Comparison of ENCODE assay signal across 8 mouse cellular contexts in the genomic region with DNA sequence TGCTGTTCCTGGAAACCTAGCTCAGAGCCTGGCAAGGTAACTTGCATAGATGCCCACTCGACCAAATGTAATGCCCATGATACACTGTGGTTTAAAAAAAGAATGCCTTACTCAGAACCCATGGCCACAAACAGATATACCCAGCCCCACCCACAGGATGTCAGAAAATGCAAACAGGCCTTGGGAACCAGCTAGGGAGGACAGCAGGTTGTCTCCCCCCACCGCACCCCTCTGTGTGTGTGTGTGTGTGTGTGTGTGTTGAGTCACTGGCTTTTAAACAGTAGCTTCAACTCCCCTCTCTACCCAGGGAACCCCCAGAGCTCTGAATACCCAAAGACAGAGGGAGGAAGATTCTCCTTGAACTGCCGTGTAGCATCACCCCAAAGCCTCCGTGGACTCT. TPM values are rescaled to one million over a fixed set of nuclear protein-coding genes. Genes with fewer than 3 reads are reported as not detected.
DNase-seq lines count a peak whose midpoint lies in the region; ATAC-seq and TF ChIP-seq lines count a peak whose summit lies in the region.

No protein-coding gene starts in this region.

- no peak for DNase-seq in lung, adult 2 months
- no peak for DNase-seq in lung, adult 18-20 months
- no peak for DNase-seq in gastrocnemius, adult 8-10 months (ENCODE audit: low spot score in 2 of 2)
- no peak for DNase-seq in layer of hippocampus, postnatal 25 days (ENCODE audit: extremely low spot score in 1 of 2, low spot score in 1 of 2)
- no peak for DNase-seq in layer of hippocampus, adult 18-20 months (ENCODE audit: low spot score in 2 of 2)

- H3K27ac ChIP-seq in forebrain, embryonic 13.5 days, result no peak overlapping the region
- H3K27ac ChIP-seq in liver, embryonic 16.5 days (ENCODE audit: low read length), result peak overlapping the region; percentile 43
- no peak overlapping the region for H3K27ac ChIP-seq in stomach, embryonic 14.5 days (ENCODE audit: low read length)

- ATAC-seq in forebrain, embryonic 13.5 days, result no peak
- ATAC-seq in liver, embryonic 16.5 days (ENCODE audit: low read depth), result no peak
- ATAC-seq in stomach, embryonic 14.5 days (ENCODE audit: insufficient number of reproducible peaks, insufficient read depth, low FRiP score, low read depth), result no peak

- peak overlapping the region; percentile 95 for H3K4me3 ChIP-seq in lung, adult 2 months (replicated peaks; ENCODE audit: extremely low read depth, low read depth, low read length)
- peak overlapping the region; percentile 64 for H3K4me3 ChIP-seq in forebrain, embryonic 13.5 days
- H3K4me3 ChIP-seq in liver, embryonic 16.5 days (ENCODE audit: low read depth, low read length), result peak overlapping the region; percentile 86
- peak overlapping the region; percentile 55 for H3K4me3 ChIP-seq in stomach, embryonic 14.5 days (ENCODE audit: low read depth, low read length)

- TF ChIP-seq POLR2A in lung, adult 2 months (IDR thresholded peaks at IDR 0.05; ENCODE audit: borderline replicate concordance, extremely low read depth, low read depth, low read length), result no peak

- H3K4me1 ChIP-seq in lung, adult 2 months (ENCODE audit: control insufficient read depth, insufficient read depth, low read length), result peaks cover 5% of the 10 kb centered on the region
- peaks cover 16% of the 10 kb centered on the region; the same call in 1 of the 2 replicates for H3K4me1 ChIP-seq in forebrain, embryonic 13.5 days
- H3K4me1 ChIP-seq in liver, embryonic 16.5 days (ENCODE audit: control insufficient read depth, low read depth, low read length), result peaks cover 14% of the 10 kb centered on the region
- peaks cover 7% of the 10 kb centered on the region; the same call in 1 of the 2 replicates for H3K4me1 ChIP-seq in stomach, embryonic 14.5 days (ENCODE audit: control insufficient read depth, insufficient read depth, low read length)

- 29% methylated on average over 4 of the region's 4 CpGs for WGBS in lung, adult 2 months
- 54% methylated on average over 4 of the region's 4 CpGs for WGBS in forebrain, embryonic 13.5 days
- 23% methylated on average over 4 of the region's 4 CpGs for WGBS in liver, embryonic 16.5 days (ENCODE audit: insufficient replicate concordance)
- WGBS in stomach, embryonic 14.5 days, result 49% methylated on average over 4 of the region's 4 CpGs

- no peaks in the 10 kb centered on the region for H3K9me3 ChIP-seq in forebrain, embryonic 13.5 days (replicated peaks)
- no peaks in the 10 kb centered on the region for H3K9me3 ChIP-seq in liver, embryonic 16.5 days (replicated peaks; ENCODE audit: control insufficient read depth, low read length)
- H3K9me3 ChIP-seq in stomach, embryonic 14.5 days (ENCODE audit: control insufficient read depth, low read depth, low read length), result no peaks in the 10 kb centered on the region

- H3K9ac ChIP-seq in forebrain, embryonic 13.5 days, result no peak overlapping the region
- H3K9ac ChIP-seq in liver, embryonic 16.5 days (ENCODE audit: low read depth, low read length), result peak overlapping the region; percentile 59
- no peak overlapping the region for H3K9ac ChIP-seq in stomach, embryonic 14.5 days (replicated peaks; ENCODE audit: low read depth, low read length)

- peak overlapping the region; percentile 96 for H3K4me2 ChIP-seq in forebrain, embryonic 13.5 days
- H3K4me2 ChIP-seq in liver, embryonic 16.5 days (ENCODE audit: low read depth, low read length), result peak overlapping the region; percentile 96
- peak overlapping the region; percentile 74 for H3K4me2 ChIP-seq in stomach, embryonic 14.5 days (replicated peaks; ENCODE audit: low read depth, low read length)

- H3K36me3 ChIP-seq in forebrain, embryonic 13.5 days (ENCODE audit: poor library complexity, severe bottlenecking), result 0 out of 2 replicates have a peak, but pooled peaks cover 6% of the 10 kb centered on the region
- H3K36me3 ChIP-seq in liver, embryonic 16.5 days (ENCODE audit: control insufficient read depth, insufficient read depth), result peaks cover 4% of the 10 kb centered on the region; the same call in 1 of the 2 replicates
- no peaks in the 10 kb centered on the region for H3K36me3 ChIP-seq in stomach, embryonic 14.5 days (ENCODE audit: control insufficient read depth, insufficient read depth, low read length)

- TF ChIP-seq CTCF in lung, adult 2 months (IDR thresholded peaks at IDR 0.05; ENCODE audit: insufficient read depth, low read length), result no peak

- peaks cover 9% of the 10 kb centered on the region for H3K27me3 ChIP-seq in forebrain, embryonic 13.5 days
- H3K27me3 ChIP-seq in liver, embryonic 16.5 days (ENCODE audit: control insufficient read depth, insufficient read depth, low read depth, low read length), result no peaks in the 10 kb centered on the region
- H3K27me3 ChIP-seq in stomach, embryonic 14.5 days (ENCODE audit: control insufficient read depth, insufficient read depth, low read length), result no peaks in the 10 kb centered on the region

RNA-seq across cellular contexts. Expression of a gene that starts 1.3 kb away (rescaled TPM):
- 1.3 and 1.4 TPM in 2 replicates for polyA plus RNA-seq in lung, adult 2 months (2012; rRNA removed)
- polyA plus RNA-seq in forebrain, embryonic 13.5 days (2015; fragmentation: Nextera tagmentation; extraction: Ambion mirVana), result 0.25 TPM in 1 of 2 replicates, not detected in the other
- polyA plus RNA-seq in liver, embryonic 16.5 days (2015; fragmentation: Nextera tagmentation; extraction: Ambion mirVana), result not detected in 2 replicates
- polyA plus RNA-seq in stomach, embryonic 14.5 days (2014; fragmentation: Nextera tagmentation; extraction: Ambion mirVana), result 0.39 TPM in 1 of 2 replicates, not detected in the other
- total RNA-seq in gastrocnemius, adult 8-10 months (2022), result not detected
- 1 to 10 TPM; 1.5 to 2.5 TPM for total RNA-seq in layer of hippocampus, postnatal 25 days (2021)
- total RNA-seq in layer of hippocampus, adult 18-20 months (2021), result 1 to 10 TPM; 1.7 to 3.5 TPM

RNA-seq across cellular contexts. Expression of a gene that starts 1.6 kb away (rescaled TPM):
- polyA plus RNA-seq in lung, adult 2 months (2012; rRNA removed), result 58.2 and 84.6 TPM in 2 replicates
- 2.7 and 4.5 TPM in 2 replicates for polyA plus RNA-seq in forebrain, embryonic 13.5 days (2015; fragmentation: Nextera tagmentation; extraction: Ambion mirVana)
- 2.7 and 3.2 TPM in 2 replicates for polyA plus RNA-seq in liver, embryonic 16.5 days (2015; fragmentation: Nextera tagmentation; extraction: Ambion mirVana)
- polyA plus RNA-seq in stomach, embryonic 14.5 days (2014; fragmentation: Nextera tagmentation; extraction: Ambion mirVana), result 5.9 and 7.4 TPM in 2 replicates
- total RNA-seq in gastrocnemius, adult 8-10 months (2022), result 10 to 100 TPM; 15.2 to 22.0 (median 17.5) TPM
- 100 to 1,000 TPM in 1 of 2 experiments, 10 to 100 TPM in 1; 88.2 to 100 TPM for total RNA-seq in layer of hippocampus, postnatal 25 days (2021)
- total RNA-seq in layer of hippocampus, adult 18-20 months (2021), result 10 to 100 TPM; 87.9 to 89.0 TPM

RNA-seq across cellular contexts. Expression of a gene that starts 59.6 kb away (rescaled TPM):
- 13.6 and 14.3 TPM in 2 replicates for polyA plus RNA-seq in lung, adult 2 months (2012; rRNA removed)
- polyA plus RNA-seq in forebrain, embryonic 13.5 days (2015; fragmentation: Nextera tagmentation; extraction: Ambion mirVana), result 14.8 and 20.9 TPM in 2 replicates
- polyA plus RNA-seq in liver, embryonic 16.5 days (2015; fragmentation: Nextera tagmentation; extraction: Ambion mirVana), result 3.1 and 3.5 TPM in 2 replicates
- polyA plus RNA-seq in stomach, embryonic 14.5 days (2014; fragmentation: Nextera tagmentation; extraction: Ambion mirVana), result 17.7 and 19.0 TPM in 2 replicates
- total RNA-seq in gastrocnemius, adult 8-10 months (2022), result 1 to 10 TPM; 3.1 to 4.0 (median 3.6) TPM
- 10 to 100 TPM; 27.8 to 29.7 TPM for total RNA-seq in layer of hippocampus, postnatal 25 days (2021)
- 10 to 100 TPM; 24.1 to 25.9 TPM for total RNA-seq in layer of hippocampus, adult 18-20 months (2021)
